Mouse (Mus musculus) ES-E14 (cell line): ENCODE results near the gene Gm21954. TPM values are rescaled to one million over a fixed set of nuclear protein-coding genes. Genes with fewer than 3 reads are reported as not detected.

Experiments used
- DNase-seq: peaks from one replicate; pipeline ENCODE4 v3.0.0-alpha.2; 2013; ENCODE audit warnings: low read depth, low spot score
- H3K27ac ChIP-seq: 2 replicates; pipeline ENCODE4 v1.5.1; 2012; ENCODE audit warnings: low read depth, mild to moderate bottlenecking, low read length, moderate library complexity, mixed read lengths; ENCODE audit not compliant: poor library complexity, insufficient read depth, severe bottlenecking
- H3K36me3 ChIP-seq: 2 replicates; pipeline ENCODE4 v1.6.1; 2012; ENCODE audit warnings: mild to moderate bottlenecking, low read length, moderate library complexity, mixed read lengths; ENCODE audit not compliant: control insufficient read depth, poor library complexity, insufficient read depth, severe bottlenecking
- H3K4me1 ChIP-seq, 2 experiments: fragments of 150-350 bp in 1 of 2; sonication (generic) in 1 of 2; 2 replicates each; pipeline ENCODE4 v1.6.1; 2012; ENCODE audit warnings: low read length in 2 of 2, mild to moderate bottlenecking in 1 of 2, mixed read lengths in 1 of 2; ENCODE audit not compliant: control insufficient read depth in 2 of 2, insufficient read depth in 2 of 2, poor library complexity in 1 of 2
- H3K4me3 ChIP-seq, 2 experiments: fragments of 150-350 bp in 1 of 2; sonication (generic) in 1 of 2; 2 replicates each; pipeline ENCODE4 v1.5.1; 2012; ENCODE audit warnings: low read length in 2 of 2, low read depth in 1 of 2, mild to moderate bottlenecking in 1 of 2, mixed read lengths in 1 of 2; ENCODE audit not compliant: insufficient read depth in 1 of 2, poor library complexity in 1 of 2, severe bottlenecking in 1 of 2
- H3K9ac ChIP-seq: 2 replicates; pipeline ENCODE4 v1.6.1; 2012; ENCODE audit warnings: low read depth, mild to moderate bottlenecking, low read length, mixed read lengths; ENCODE audit not compliant: poor library complexity, insufficient read depth, severe bottlenecking
- H3K9me3 ChIP-seq: fragments of 150-350 bp; sonication (generic); 2 replicates; pipeline ENCODE4 v1.6.1; 2012; ENCODE audit warnings: low read depth, mild to moderate bottlenecking, low read length; ENCODE audit not compliant: control insufficient read depth, insufficient read depth
- CHD2 ChIP-seq: IDR thresholded peaks from 2 replicates; pipeline ENCODE4 v1.6.1; 2014; ENCODE audit warnings: mild to moderate bottlenecking, low read depth, low read length, inconsistent platforms
- HCFC1 ChIP-seq: IDR thresholded peaks from 2 replicates; pipeline ENCODE4 v1.6.1; 2012; ENCODE audit warnings: low read length, inconsistent platforms, borderline replicate concordance; ENCODE audit not compliant: insufficient read depth
- MAFK ChIP-seq: IDR thresholded peaks from 2 replicates; pipeline ENCODE4 v1.6.1; 2014; ENCODE audit warnings: mild to moderate bottlenecking, low read depth, low read length, inconsistent platforms; ENCODE audit not compliant: insufficient read depth
- ZC3H11A ChIP-seq: IDR thresholded peaks from 2 replicates; pipeline ENCODE4 v1.6.1; 2012; ENCODE audit warnings: low read depth, mild to moderate bottlenecking, inconsistent platforms, low read length, borderline replicate concordance
- ZNF384 ChIP-seq: IDR thresholded peaks from 2 replicates; pipeline ENCODE4 v1.6.1; 2012; ENCODE audit warnings: low read depth, low read length, inconsistent platforms
- in situ Hi-C, 2 experiments: fragments of 600-800 bp; cut with MboI; formaldehyde crosslinking; loops; one replicate each; pipeline ENCODE4 v1.15.1; 2025; ENCODE audit warnings: low sequenced_read_pairs in 2 of 2, inconsistent platforms in 1 of 2; ENCODE audit not compliant: unreplicated experiment in 2 of 2
- total RNA-seq: library from RNA; depleted of rRNA; stranded (reverse); fragments of 300-350 nt; gene quantifications from 2 replicates; pipeline ENCODE4 v1.2.3, GENCODE M21; 2012

The Gm21954 gene
- total RNA-seq, 1 experiment: not detected

GRCm38 (mm10) chr3:55423640-55424397 lies 48.2 kb downstream of the Gm21954 start:
- in situ Hi-C loops: no loop called here
- Histone ChIP-seq H3K4me3 (no peak overlapping the region), H3K4me1 (peaks cover 0 to 2% of the 10 kb centered on the region in 2 experiments; a peak in 1 of 4 replicates)

GRCm38 (mm10) chr3:55420436-55421083 lies 51.5 kb downstream of the Gm21954 start:
- DNase-seq: no peak
- H3K27ac ChIP-seq: no peak overlapping the region
- peaks cover 0 to 2% of the 10 kb centered on the region in 2 experiments; a peak in 1 of 4 replicates for H3K4me1 ChIP-seq
- H3K9ac ChIP-seq: no peak overlapping the region
- H3K9me3 ChIP-seq: no peaks in the 10 kb centered on the region
- in situ Hi-C loops: no loop called here
- no peak for TF ChIP-seq ZNF384
- no peak for TF ChIP-seq ZC3H11A
- no peak for TF ChIP-seq MAFK
- no peak for TF ChIP-seq HCFC1
- TF ChIP-seq CHD2: no peak
- H3K36me3 ChIP-seq: no peaks in the 10 kb centered on the region
- H3K4me3 ChIP-seq: no peak overlapping the region

More at GRCm38 (mm10) chr3:55423640-55424397, 48.2 kb downstream of the Gm21954 start:
- Histone ChIP-seq H3K9ac (no peak overlapping the region), H3K36me3 (no peaks in the 10 kb centered on the region), H3K27ac (no peak overlapping the region), H3K9me3 (no peaks in the 10 kb centered on the region)
- DNase-seq: no peak
- no peak for TF ChIP-seq CHD2
- no peak for TF ChIP-seq ZC3H11A
- no peak for TF ChIP-seq MAFK
- TF ChIP-seq ZNF384: no peak
- no peak for TF ChIP-seq HCFC1

GRCm38 (mm10) chr3:55419334-55419733 lies 52.7 kb downstream of the Gm21954 start:
- no peak overlapping the region for H3K4me3 ChIP-seq
- no peak overlapping the region for H3K27ac ChIP-seq
- no peak for DNase-seq
- H3K36me3 ChIP-seq: no peaks in the 10 kb centered on the region
- TF ChIP-seq MAFK: no peak
- no peak for TF ChIP-seq HCFC1
- TF ChIP-seq ZNF384: no peak
- TF ChIP-seq CHD2: no peak
- no peak for TF ChIP-seq ZC3H11A
- H3K9ac ChIP-seq: no peak overlapping the region
- in situ Hi-C loops: no loop called here
- peaks cover 0 to 2% of the 10 kb centered on the region in 2 experiments; a peak in 1 of 4 replicates for H3K4me1 ChIP-seq
- no peaks in the 10 kb centered on the region for H3K9me3 ChIP-seq

- Histone ChIP-seq H3K27ac (no peak overlapping the region), H3K4me1 (peaks cover 0 to 2% of the 10 kb centered on the region in 2 experiments; a peak in 1 of 4 replicates)
- in situ Hi-C loops: no loop called here
These were observed 53.2 kb downstream of the Gm21954 start for GRCm38 (mm10) chr3:55418845-55419244.

More at GRCm38 (mm10) chr3:55418845-55419244, 53.2 kb downstream of the Gm21954 start:
- no peak for DNase-seq
- Histone ChIP-seq H3K9ac (no peak overlapping the region), H3K36me3 (no peaks in the 10 kb centered on the region), H3K9me3 (no peaks in the 10 kb centered on the region), H3K4me3 (no peak overlapping the region)
- TF ChIP-seq MAFK (no peak), ZC3H11A (no peak), CHD2 (no peak), HCFC1 (no peak), ZNF384 (no peak)
